Mouse (Mus musculus): ENCODE data around the gene Higd1a. TPM values are rescaled to one million over a fixed set of nuclear protein-coding genes. Genes with fewer than 3 reads are reported as not detected.

Higd1a gene
- total RNA-seq, 2 experiments from 2014 or later = 80.9 to 105 TPM

DNA sequence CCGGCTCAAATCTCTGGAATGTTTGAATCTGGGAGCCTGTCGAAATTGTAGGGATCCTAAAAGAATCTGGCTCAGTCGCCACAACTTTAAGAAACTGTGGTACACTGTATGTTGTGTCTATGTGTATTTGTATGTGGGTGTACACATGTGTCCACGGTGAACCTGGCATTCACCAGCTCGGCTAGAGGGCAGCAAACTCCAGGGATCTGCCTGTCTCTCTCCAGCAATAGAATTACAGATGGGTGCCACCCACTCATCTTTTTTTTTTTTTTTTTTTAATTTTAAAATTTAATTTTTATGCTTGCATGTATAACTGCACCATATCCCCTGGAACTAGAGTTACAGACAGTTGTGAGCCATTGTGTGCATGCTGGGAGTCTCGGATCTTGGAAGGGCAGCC lies 23.1 kb upstream of the Higd1a start:
- peak; percentile 36 to 64 for DNase-seq

DNA sequence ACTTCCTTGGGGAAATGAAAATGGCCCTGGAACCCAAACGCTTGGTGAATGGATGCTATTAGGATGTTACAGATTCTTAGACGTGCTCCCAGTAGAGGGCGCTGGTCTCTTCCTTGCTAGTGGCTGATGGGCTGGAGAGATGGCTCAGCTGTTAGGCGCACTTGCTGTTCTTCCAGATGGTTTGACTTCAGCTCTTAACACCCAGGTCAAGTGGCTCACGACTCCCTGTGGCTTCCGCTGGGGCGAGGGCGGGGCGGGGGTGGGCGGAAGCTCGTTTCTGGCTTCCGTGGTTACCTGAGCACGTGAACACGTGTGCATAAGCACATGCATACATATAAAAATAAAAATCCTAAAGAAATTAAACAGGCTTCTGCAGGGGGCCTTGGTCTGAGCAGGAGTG lies 22.7 kb upstream of the Higd1a start:
- peak; percentile 83 to 89 for DNase-seq

DNA sequence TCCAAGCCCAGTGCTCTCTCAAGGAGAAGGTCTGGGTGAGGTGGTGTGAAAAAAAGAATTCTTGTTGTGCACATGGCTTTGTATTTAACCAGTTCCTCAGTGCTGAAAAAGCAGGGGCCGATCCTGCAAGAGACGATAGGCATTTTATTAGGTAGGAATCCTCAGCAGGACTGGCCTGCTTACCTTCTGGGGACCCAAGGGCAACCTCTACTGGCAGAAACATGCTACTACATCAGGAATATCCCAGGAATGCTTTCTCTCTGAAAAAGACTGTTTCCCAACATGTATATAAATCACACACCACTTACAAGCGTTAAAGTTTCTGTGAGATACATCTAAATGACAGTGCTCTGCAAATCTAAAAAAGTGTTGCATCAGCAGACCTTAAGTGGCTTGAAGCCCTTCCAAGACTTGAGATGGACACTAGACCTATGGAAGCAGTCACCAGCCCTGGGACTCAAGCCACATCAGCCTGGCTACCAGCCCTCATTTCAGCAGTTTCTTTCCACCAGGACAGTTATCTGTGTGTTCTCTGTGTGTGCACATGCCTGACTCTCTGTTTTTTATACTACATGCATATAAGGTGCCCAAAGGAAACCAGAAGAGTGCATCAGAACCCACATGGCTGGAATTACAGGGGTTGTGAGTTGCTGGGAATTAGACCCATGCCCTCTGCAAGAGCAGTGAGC lies 19.0 kb upstream of the Higd1a start:
- peak; percentile 48 to 73 for DNase-seq

DNA sequence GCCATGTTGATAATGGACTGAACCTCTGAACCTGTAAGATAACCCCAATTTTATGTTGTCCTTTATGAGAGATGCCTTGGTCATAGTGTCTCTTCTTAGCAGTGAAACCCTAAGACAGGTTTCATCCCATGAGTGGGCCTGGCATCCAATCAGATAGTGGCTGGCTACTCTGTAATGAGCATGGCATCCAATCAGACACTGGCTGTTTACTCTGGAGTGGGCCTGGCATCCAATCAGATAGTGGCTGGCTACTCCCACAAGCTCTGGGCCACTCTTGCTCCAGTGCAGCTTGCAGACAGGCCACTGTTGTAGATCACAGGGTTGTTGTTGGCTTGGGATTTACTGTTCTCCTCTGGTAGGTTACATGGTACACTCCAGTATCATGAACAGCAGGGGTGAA lies 15.4 kb upstream of the Higd1a start:
- no peak for DNase-seq

- DNase-seq = no peak
These were observed 14.0 kb upstream of the Higd1a start for GRCm38 (mm10) chr9:121872062-121872683.

GRCm38 (mm10) chr9:121869973-121870515 lies 11.9 kb upstream of the Higd1a start:
- DNase-seq = no peak

DNA sequence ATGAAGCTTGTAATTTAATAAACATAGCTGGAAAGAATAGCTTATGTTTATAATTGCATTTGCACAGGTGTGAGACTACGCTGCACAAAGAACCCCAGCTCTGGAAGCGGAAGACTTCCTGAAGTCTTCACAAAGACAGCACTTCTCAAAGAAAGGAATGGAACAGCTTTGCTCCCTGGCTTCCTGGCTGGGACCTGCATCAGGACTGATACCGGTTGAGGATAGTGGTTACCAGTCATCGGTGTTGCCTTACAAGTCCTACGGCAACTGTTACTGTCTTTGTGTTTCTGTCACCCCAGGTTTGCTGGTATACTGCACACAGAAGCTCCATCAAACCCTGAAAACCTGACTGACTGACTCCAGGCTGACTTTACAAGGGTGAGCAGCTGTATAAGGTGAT lies 11.3 kb upstream of the Higd1a start:
- no peak for DNase-seq

GRCm38 (mm10) chr9:121868236-121868635 lies 10.1 kb upstream of the Higd1a start:
- DNase-seq = no peak

GRCm38 (mm10) chr9:121867632-121868031 lies 9.5 kb upstream of the Higd1a start:
- DNase-seq = no peak

DNA sequence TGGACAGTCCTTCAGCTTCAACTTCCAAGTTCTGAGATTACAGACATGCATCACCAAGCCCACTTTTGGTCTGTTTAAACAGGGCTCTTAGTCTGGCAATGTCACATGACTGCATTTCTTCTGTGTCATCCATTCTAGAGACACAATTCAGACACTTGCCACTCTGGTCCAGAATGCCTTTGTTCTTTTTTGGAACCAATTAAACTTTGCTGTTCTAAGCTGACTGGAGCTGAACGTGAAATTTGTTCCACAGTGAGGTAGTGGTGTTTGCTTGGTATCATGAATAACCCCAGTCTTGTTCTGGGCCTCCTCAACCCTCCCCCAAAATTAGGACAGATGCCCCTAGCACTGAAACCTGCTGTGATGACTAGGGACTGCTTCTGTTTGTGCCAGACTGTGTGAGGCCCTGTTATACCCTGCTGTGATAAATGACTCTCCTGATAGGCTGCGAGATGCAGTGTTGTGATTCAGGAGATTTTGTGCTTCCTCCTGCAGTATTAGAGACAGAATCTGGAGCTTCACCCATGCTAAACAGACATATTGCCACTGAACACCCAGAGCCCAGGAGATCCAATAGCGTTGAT lies 7.4 kb upstream of the Higd1a start:
- DNase-seq = no peak

- peak in 1 of 2 experiments; percentile 47 for DNase-seq
These were observed 6.7 kb upstream of the Higd1a start for GRCm38 (mm10) chr9:121864837-121865236.

- DNase-seq = no peak
These were observed 2.8 kb upstream of the Higd1a start for GRCm38 (mm10) chr9:121860921-121861320.

DNA sequence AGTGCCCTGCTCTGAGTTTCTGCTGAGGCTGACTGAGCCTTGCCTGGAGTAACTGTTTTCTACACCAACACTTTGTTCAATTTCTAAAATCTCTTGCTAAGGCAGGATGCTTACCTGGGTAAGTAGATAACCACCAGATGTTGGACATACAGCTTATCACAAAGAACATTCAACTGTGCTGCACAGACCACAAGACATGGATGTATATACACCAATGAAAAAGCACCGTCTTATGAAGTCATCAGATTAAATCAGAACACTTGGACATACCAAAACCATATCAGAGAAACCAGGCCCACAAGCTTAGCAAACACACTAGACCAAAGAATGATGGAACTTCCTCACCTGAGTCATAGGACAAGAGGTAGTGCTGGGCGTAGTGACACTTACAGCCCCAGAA lies 1.2 kb upstream of the Higd1a start:
- no peak for DNase-seq

- peak; percentile 100 for DNase-seq
These were observed 549 bp downstream of the Higd1a start for GRCm38 (mm10) chr9:121857474-121858152.

- DNase-seq = peak; percentile 67 to 71
These were observed 1.3 kb downstream of the Higd1a start for GRCm38 (mm10) chr9:121856649-121857416.

DNA sequence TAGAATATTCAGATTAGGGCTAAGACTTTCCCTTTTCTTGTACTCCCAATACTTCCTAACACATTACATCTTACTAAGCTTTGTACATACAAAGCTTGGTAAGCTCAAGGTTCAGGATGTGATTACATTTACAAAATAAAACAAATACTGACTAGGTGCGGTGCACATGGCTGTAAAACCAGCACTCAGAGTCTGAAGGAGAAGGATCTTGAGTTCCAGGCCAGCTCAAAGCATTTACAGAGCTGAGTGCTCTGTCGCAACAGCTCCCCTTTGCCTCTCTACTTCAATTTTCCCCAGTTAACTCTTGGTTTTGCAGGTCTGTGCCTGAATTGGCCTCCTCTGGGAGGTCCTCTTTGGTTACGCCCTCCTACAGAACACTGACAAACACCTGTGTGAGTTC lies 3.9 kb downstream of the Higd1a start:
- DNase-seq = no peak

DNA sequence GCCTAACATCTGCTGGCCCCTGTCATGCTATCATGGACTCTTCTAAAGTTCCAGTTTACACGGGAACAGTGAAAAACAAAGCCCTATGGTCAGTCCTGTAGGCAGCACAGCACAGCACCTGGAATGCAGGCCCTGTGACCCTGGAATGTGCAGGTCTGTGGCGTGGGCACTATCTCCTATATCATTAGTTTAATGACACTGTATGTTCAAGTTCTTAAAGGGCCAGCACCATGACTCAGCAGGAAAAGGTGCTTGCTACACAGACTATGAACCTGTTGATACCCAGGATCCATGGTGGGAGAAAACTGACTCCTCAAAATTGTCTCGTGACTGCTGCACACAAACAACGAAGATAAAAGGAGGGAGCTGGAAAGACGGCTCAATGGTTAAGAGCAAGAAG lies 10.3 kb downstream of the Higd1a start:
- DNase-seq = no peak

GRCm38 (mm10) chr9:121847138-121847537 lies 11.0 kb downstream of the Higd1a start:
- no peak for DNase-seq

- DNase-seq = peak in 1 of 2 experiments; percentile 25
These were observed 11.5 kb downstream of the Higd1a start for GRCm38 (mm10) chr9:121846526-121847118.

GRCm38 (mm10) chr9:121842914-121843313 lies 15.2 kb downstream of the Higd1a start:
- no peak for DNase-seq

DNA sequence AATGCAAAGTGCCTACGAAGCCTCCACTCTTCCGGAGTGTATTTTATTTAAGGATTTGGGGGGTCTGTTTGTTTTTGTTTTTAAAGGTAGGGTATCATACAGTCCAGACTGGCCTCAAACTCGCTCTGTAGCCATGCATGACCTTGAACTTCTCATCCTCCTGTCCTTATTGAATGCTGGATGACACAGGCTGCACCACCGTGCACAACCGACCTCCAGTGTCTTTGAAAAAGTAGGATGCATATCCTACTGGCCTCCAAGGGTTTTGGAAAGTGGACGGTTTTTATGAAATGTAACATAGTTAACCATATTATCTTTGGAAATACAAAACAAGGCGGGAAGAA lies 18.6 kb downstream of the Higd1a start:
- DNase-seq = no peak

Data from adrenal gland, postnatal 36 days (tissue).